Mouse (Mus musculus) thymus, postnatal 0 days (tissue): ENCODE data around the gene Dkk3. TPM values are rescaled to one million over a fixed set of nuclear protein-coding genes. Genes with fewer than 3 reads are reported as not detected.

Source experiments
- DNase-seq: peaks from one replicate; pipeline ENCODE4 v3.0.0-alpha.2; 2015; ENCODE audit warnings: low spot score
- polyA plus RNA-seq: library from polyadenylated mRNA; unstranded; fragments of >200 nt; fragmentation: Nextera tagmentation; extraction: Ambion mirVana; gene quantifications from 2 replicates; pipeline ENCODE4 v1.2.1, GENCODE M21; 2015

Gene Dkk3
- polyA plus RNA-seq, 1 experiment from 2014 or later: 2.6 TPM

- no peak for DNase-seq
These were observed 76.2 kb downstream of the Dkk3 start for GRCm38 (mm10) chr7:112082636-112083035.

- no peak for DNase-seq
These were observed 84.0 kb downstream of the Dkk3 start for GRCm38 (mm10) chr7:112074868-112075267.

Other genes starting within 250 kb of the Dkk3 start
- gene Usp47, start 135.6 kb downstream of the Dkk3 start, polyA plus RNA-seq: 32.9 and 34.6 TPM in 2 replicates
- 0.51 and 0.85 TPM in 2 replicates for gene Mical2, start 66.8 kb upstream of the Dkk3 start, polyA plus RNA-seq